Comparison of ENCODE assay signal across 29 mouse cellular contexts in genomic region chr11:102116241-102116640, GRCm38 (mm10). TPM values are rescaled to one million over a fixed set of nuclear protein-coding genes. Genes with fewer than 3 reads are reported as not detected.
"Had no signal": no experiment of that assay in that cellular context is flagged by ENCODE, and none has a peak within 500 bp of the region (broad histone marks: within the 10 kb centered on the region; RNA-seq: fewer than 3 reads in every experiment).

No protein-coding gene starts in this region.

- ATAC-seq: intestine, embryonic 15.5 days; lung, postnatal 0 days; midbrain, embryonic 13.5 days; midbrain, embryonic 16.5 days had no signal

- H3K4me2 ChIP-seq: intestine, embryonic 15.5 days; kidney, embryonic 15.5 days; limb, embryonic 13.5 days; lung, embryonic 14.5 days; midbrain, embryonic 13.5 days; neural tube, embryonic 13.5 days; stomach, embryonic 15.5 days had no signal

- H3K9me3 ChIP-seq: intestine, embryonic 15.5 days; kidney, embryonic 15.5 days; limb, embryonic 10.5 days; midbrain, embryonic 10.5 days; midbrain, embryonic 13.5 days; neural tube, embryonic 13.5 days had no signal

- H3K36me3 ChIP-seq: intestine, embryonic 15.5 days; kidney, embryonic 15.5 days; limb, embryonic 10.5 days; limb, embryonic 13.5 days; midbrain, embryonic 10.5 days; midbrain, embryonic 13.5 days; neural tube, embryonic 13.5 days; stomach, embryonic 15.5 days had no signal

- H3K9ac ChIP-seq: intestine, embryonic 15.5 days; kidney, embryonic 15.5 days; limb, embryonic 13.5 days; lung, embryonic 14.5 days; midbrain, embryonic 13.5 days; neural tube, embryonic 13.5 days; stomach, embryonic 15.5 days had no signal

- H3K4me1 ChIP-seq: intestine, embryonic 15.5 days; kidney, embryonic 15.5 days; limb, embryonic 10.5 days; limb, embryonic 13.5 days; megakaryocyte, embryonic 14.5 days; neural tube, embryonic 13.5 days; stomach, embryonic 15.5 days had no signal

- H3K27ac ChIP-seq: intestine, embryonic 15.5 days; kidney, embryonic 15.5 days; limb, embryonic 10.5 days; limb, embryonic 13.5 days; midbrain, embryonic 10.5 days; midbrain, embryonic 13.5 days; neural tube, embryonic 13.5 days; stomach, embryonic 15.5 days had no signal

- DNase-seq: kidney, adult 11 months; kidney, adult 8-10 months; kidney, postnatal 10 days; kidney, postnatal 36 days; lung, embryonic 14.5 days; lung, postnatal 36 days; retina, postnatal 1 day; right cerebral cortex, postnatal 25 days; spleen, adult 18-20 months; thymus, postnatal 25 days had no signal

- H3K4me3 ChIP-seq: intestine, embryonic 15.5 days; kidney, embryonic 15.5 days; limb, embryonic 10.5 days; limb, embryonic 13.5 days; megakaryocyte, embryonic 14.5 days; midbrain, embryonic 10.5 days; midbrain, embryonic 13.5 days; myocyte; neural tube, embryonic 13.5 days; stomach, embryonic 15.5 days had no signal

- H3K27me3 ChIP-seq: intestine, embryonic 15.5 days; midbrain, embryonic 13.5 days; stomach, embryonic 15.5 days had no signal

RNA-seq across cellular contexts. Expression of gene Pyy, which starts 8.6 kb away (rescaled TPM):
- total RNA-seq: layer of hippocampus, adult 8-10 months; layer of hippocampus, postnatal 10 days; left cerebral cortex, adult 8-10 months; left cerebral cortex, postnatal 14 days; liver, adult 2 months; monocyte, adult 5-6 weeks; neutrophil, adult 5-6 weeks had no signal
- polyA plus RNA-seq: kidney, embryonic 15.5 days; limb, embryonic 10.5 days; limb, embryonic 13.5 days; lung, embryonic 14.5 days; lung, postnatal 0 days; midbrain, embryonic 10.5 days; midbrain, embryonic 13.5 days; midbrain, embryonic 16.5 days; myocyte; neural tube, embryonic 13.5 days had no signal

RNA-seq across cellular contexts. Expression of gene Ppy, which starts 15.1 kb away (rescaled TPM):
- total RNA-seq: layer of hippocampus, adult 8-10 months; layer of hippocampus, postnatal 10 days; left cerebral cortex, adult 8-10 months; left cerebral cortex, postnatal 14 days; liver, adult 2 months; monocyte, adult 5-6 weeks; neutrophil, adult 5-6 weeks had no signal
- polyA plus RNA-seq: kidney, embryonic 15.5 days; limb, embryonic 10.5 days; limb, embryonic 13.5 days; liver, adult 2 months; lung, embryonic 14.5 days; midbrain, embryonic 10.5 days; midbrain, embryonic 13.5 days; midbrain, embryonic 16.5 days; myocyte; neural tube, embryonic 13.5 days had no signal

RNA-seq across cellular contexts. Expression of gene Mpp2, which starts 27.9 kb away (rescaled TPM):
- total RNA-seq: monocyte, adult 5-6 weeks; neutrophil, adult 5-6 weeks had no signal

RNA-seq across cellular contexts. Expression of gene Nags, which starts 29.1 kb away (rescaled TPM):
- total RNA-seq: layer of hippocampus, postnatal 10 days; left cerebral cortex, postnatal 14 days; monocyte, adult 5-6 weeks; neutrophil, adult 5-6 weeks had no signal
- polyA plus RNA-seq: limb, embryonic 13.5 days; lung, embryonic 14.5 days; midbrain, embryonic 10.5 days; myocyte; neural tube, embryonic 13.5 days had no signal
